Mouse (Mus musculus) stomach, embryonic 16.5 days (tissue): Measurements from ENCODE around the gene 4921517D22Rik. TPM values are rescaled to one million over a fixed set of nuclear protein-coding genes. Genes with fewer than 3 reads are reported as not detected.

ENCODE experiments used
- ATAC-seq: fragments of 200-750 bp; cut with Nextera tagmentation; 2 replicates; pipeline ENCODE4 v1.8.0; 2017; ENCODE audit warnings: moderate number of reproducible peaks, moderate TSS enrichment; ENCODE audit not compliant: insufficient read depth, low FRiP score
- H3K27ac ChIP-seq: fragments of 300-500 bp; sonication (generic); 2 replicates; pipeline ENCODE4 v1.5.1; 2014; ENCODE audit warnings: low read length
- H3K27me3 ChIP-seq: fragments of 300-500 bp; sonication (generic); 2 replicates; pipeline ENCODE4 v1.6.1; 2014; ENCODE audit warnings: low read length, control low read depth, mixed read lengths; ENCODE audit not compliant: control insufficient read depth, insufficient read depth
- H3K36me3 ChIP-seq: fragments of 300-500 bp; sonication (generic); 2 replicates; pipeline ENCODE4 v1.6.1; 2014; ENCODE audit warnings: low read length; ENCODE audit not compliant: control insufficient read depth, insufficient read depth
- H3K4me1 ChIP-seq: fragments of 300-500 bp; sonication (generic); 2 replicates; pipeline ENCODE4 v1.6.1; 2014; ENCODE audit warnings: low read length, control low read depth, mixed read lengths; ENCODE audit not compliant: control insufficient read depth, insufficient read depth
- H3K4me2 ChIP-seq: fragments of 300-500 bp; sonication (generic); 2 replicates; pipeline ENCODE4 v1.6.1; 2014; ENCODE audit warnings: low read depth, low read length, mixed read lengths
- H3K4me3 ChIP-seq: fragments of 300-500 bp; sonication (generic); replicated peaks from 2 replicates; pipeline ENCODE4 v1.5.1; 2014; ENCODE audit warnings: mild to moderate bottlenecking, low read length
- H3K9ac ChIP-seq: fragments of 300-500 bp; sonication (generic); 2 replicates; pipeline ENCODE4 v1.6.1; 2014; ENCODE audit warnings: low read length
- H3K9me3 ChIP-seq: fragments of 300-500 bp; sonication (generic); replicated peaks from 2 replicates; pipeline ENCODE4 v1.6.1; 2016; ENCODE audit warnings: low read length, control low read depth; ENCODE audit not compliant: control insufficient read depth
- WGBS: fragments of 180-500 bp; shearing (Covaris S2); extraction: QIAGEN DNeasy Blood & Tissue Kit; methylation state at CpG from one replicate; pipeline ENCODE4 v1.1.7; 2014; 5-methylcytosine and 5-hydroxymethylcytosine counted together
- polyA plus RNA-seq: library from polyadenylated mRNA; unstranded; fragments of >200 nt; fragmentation: Nextera tagmentation; extraction: Ambion mirVana; gene quantifications from 2 replicates; pipeline ENCODE4 v1.2.1, GENCODE M21; 2015

4921517D22Rik gene
- polyA plus RNA-seq, 1 experiment from 2014 or later: not detected

- no peak overlapping the region for H3K4me2 ChIP-seq
- no peaks in the 10 kb centered on the region for H3K9me3 ChIP-seq
- no peaks in the 10 kb centered on the region for H3K36me3 ChIP-seq
- WGBS: 78% methylated on average over 5 of the region's 5 CpGs
- no peak overlapping the region for H3K27ac ChIP-seq
- H3K4me3 ChIP-seq: no peak overlapping the region
- ATAC-seq: no peak
- H3K4me1 ChIP-seq: no peaks in the 10 kb centered on the region
- H3K9ac ChIP-seq: no peak overlapping the region
- H3K27me3 ChIP-seq: no peaks in the 10 kb centered on the region
Observed at GRCm38 (mm10) chr13:59657781-59658180, 36.1 kb downstream of the 4921517D22Rik start.

DNA sequence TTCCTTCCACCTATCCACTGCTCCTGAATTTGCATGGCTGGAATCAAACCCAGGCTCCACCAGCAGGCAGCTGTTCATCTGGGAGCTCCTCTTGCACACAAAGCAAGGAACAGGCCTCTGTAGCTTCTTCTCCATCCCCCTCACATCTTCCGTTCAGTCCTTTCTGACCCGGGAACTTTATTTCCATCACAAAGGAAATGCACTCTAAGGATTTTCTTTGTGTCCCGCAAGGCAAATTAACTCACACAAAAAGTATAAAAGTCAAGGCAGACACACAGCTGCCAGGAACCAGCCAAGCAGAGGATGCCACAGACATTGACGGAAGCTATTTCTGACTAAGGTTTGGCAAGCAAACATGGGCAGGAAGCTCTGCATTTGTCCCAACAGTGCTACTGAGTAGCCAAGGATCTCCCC is 36.9 kb downstream of the 4921517D22Rik start:
- WGBS: 59% methylated on average over 4 of the region's 4 CpGs
- Histone ChIP-seq H3K36me3 (no peaks in the 10 kb centered on the region), H3K4me3 (no peak overlapping the region), H3K9me3 (no peaks in the 10 kb centered on the region), H3K27me3 (no peaks in the 10 kb centered on the region), H3K9ac (no peak overlapping the region), H3K4me2 (no peak overlapping the region), H3K4me1 (no peaks in the 10 kb centered on the region), H3K27ac (no peak overlapping the region)
- ATAC-seq: no peak

DNA sequence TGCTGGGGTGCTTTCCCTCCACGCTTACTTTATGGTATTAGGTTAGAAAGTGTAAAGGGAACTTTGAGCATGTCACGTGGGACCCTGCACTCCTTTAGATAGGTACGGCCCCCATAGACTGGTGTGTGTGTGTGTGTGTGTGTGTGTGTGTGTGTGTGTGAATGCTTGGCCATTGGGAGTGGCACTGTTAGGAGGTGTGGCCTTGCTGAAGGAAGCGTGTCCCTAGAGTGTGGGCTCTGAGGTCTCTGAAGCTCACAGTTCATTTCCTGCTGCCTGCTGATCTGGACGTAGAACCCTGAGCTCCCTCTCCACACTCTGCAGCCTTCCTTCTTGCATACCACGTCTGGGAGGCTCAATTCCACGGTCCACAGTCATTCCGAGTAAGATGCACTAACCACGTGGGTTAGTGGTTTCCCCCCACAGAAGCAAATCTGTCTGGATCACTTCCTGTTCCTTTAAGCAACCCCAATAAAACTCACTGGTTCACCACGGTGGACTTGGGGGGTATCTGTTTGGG is 37.5 kb downstream of the 4921517D22Rik start:
- no peak for ATAC-seq
- no peaks in the 10 kb centered on the region for H3K9me3 ChIP-seq
- H3K27ac ChIP-seq: no peak overlapping the region
- no peak overlapping the region for H3K4me3 ChIP-seq
- no peaks in the 10 kb centered on the region for H3K36me3 ChIP-seq
- no peak overlapping the region for H3K9ac ChIP-seq
- H3K4me1 ChIP-seq: no peaks in the 10 kb centered on the region
- H3K27me3 ChIP-seq: no peaks in the 10 kb centered on the region
- 70% methylated on average over 10 of the region's 10 CpGs for WGBS
- H3K4me2 ChIP-seq: no peak overlapping the region

- Histone ChIP-seq H3K4me1 (no peaks in the 10 kb centered on the region), H3K4me3 (no peak overlapping the region), H3K4me2 (no peak overlapping the region), H3K27me3 (no peaks in the 10 kb centered on the region), H3K9ac (no peak overlapping the region), H3K36me3 (no peaks in the 10 kb centered on the region), H3K9me3 (no peaks in the 10 kb centered on the region), H3K27ac (no peak overlapping the region)
- ATAC-seq: no peak
- 92% methylated on average over 15 of the region's 15 CpGs for WGBS
Observed at GRCm38 (mm10) chr13:59655718-59656315, 38.1 kb downstream of the 4921517D22Rik start.

DNA sequence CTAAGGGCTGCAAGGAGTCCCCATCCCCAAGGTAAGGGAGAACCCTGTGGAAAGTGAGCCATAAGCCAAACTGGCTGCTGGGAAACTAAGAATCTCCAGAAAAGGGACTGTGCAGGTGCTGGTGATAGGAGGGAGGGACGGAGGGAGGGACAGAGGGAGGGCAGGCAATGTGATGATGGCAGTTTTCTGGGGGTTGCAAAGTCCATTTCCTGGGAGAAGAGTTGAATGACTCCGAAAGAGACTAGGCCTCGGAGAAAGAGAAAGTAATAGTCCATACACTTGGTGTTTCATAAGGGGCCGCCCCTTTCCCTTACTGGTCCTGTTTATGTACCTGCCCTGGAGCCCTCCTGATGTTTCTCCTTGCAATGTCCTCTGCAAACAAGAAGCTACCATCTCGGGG is 39.4 kb downstream of the 4921517D22Rik start:
- Histone ChIP-seq H3K9ac (no peak overlapping the region), H3K4me1 (no peaks in the 10 kb centered on the region), H3K27me3 (no peaks in the 10 kb centered on the region), H3K36me3 (no peaks in the 10 kb centered on the region), H3K4me3 (no peak overlapping the region), H3K4me2 (no peak overlapping the region), H3K9me3 (no peaks in the 10 kb centered on the region), H3K27ac (no peak overlapping the region)
- no peak for ATAC-seq
- 78% methylated on average over 5 of the region's 5 CpGs for WGBS

DNA sequence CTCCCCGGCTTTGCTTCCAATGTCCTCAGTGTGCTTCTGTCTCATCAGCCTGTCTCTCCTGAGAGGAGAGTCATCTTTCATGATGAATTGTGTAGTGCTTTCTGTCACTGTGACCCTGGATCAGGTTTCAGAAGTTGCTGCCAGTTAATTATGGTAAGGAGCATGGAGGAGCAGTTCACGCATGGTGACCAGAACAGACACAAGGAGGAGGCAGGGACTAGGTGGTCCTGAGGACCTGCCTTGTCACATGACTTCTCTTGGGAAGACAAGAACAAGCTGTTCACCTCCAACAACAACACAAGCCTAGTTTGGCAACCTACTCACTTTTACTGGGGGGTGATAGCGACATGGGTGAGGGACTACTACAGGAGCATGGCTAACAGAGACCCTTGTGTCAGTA is 40.8 kb downstream of the 4921517D22Rik start:
- no peak for ATAC-seq
- WGBS: 63% methylated on average over 3 of the region's 3 CpGs
- Histone ChIP-seq H3K36me3 (no peaks in the 10 kb centered on the region), H3K27ac (no peak overlapping the region), H3K9ac (no peak overlapping the region), H3K27me3 (no peaks in the 10 kb centered on the region), H3K4me1 (no peaks in the 10 kb centered on the region), H3K4me3 (no peak overlapping the region), H3K4me2 (no peak overlapping the region), H3K9me3 (no peaks in the 10 kb centered on the region)

GRCm38 (mm10) chr13:59652651-59653050 is 41.3 kb downstream of the 4921517D22Rik start:
- H3K27ac ChIP-seq: no peak overlapping the region
- no peaks in the 10 kb centered on the region for H3K27me3 ChIP-seq
- 62% methylated on average over 5 of the region's 5 CpGs for WGBS
- H3K9ac ChIP-seq: no peak overlapping the region
- H3K4me2 ChIP-seq: no peak overlapping the region
- no peaks in the 10 kb centered on the region for H3K36me3 ChIP-seq
- no peaks in the 10 kb centered on the region for H3K4me1 ChIP-seq
- ATAC-seq: no peak
- H3K4me3 ChIP-seq: no peak overlapping the region
- H3K9me3 ChIP-seq: no peaks in the 10 kb centered on the region

GRCm38 (mm10) chr13:59649781-59650180 is 44.1 kb downstream of the 4921517D22Rik start:
- ATAC-seq: 0 out of 2 replicates have a peak, but pooled peaks have one; percentile 15
- no peak overlapping the region for H3K27ac ChIP-seq
- 60% methylated on average over 5 of the region's 5 CpGs for WGBS
- no peaks in the 10 kb centered on the region for H3K27me3 ChIP-seq
- H3K9me3 ChIP-seq: no peaks in the 10 kb centered on the region
- H3K4me1 ChIP-seq: no peaks in the 10 kb centered on the region
- H3K9ac ChIP-seq: no peak overlapping the region
- no peak overlapping the region for H3K4me2 ChIP-seq
- no peaks in the 10 kb centered on the region for H3K36me3 ChIP-seq
- no peak overlapping the region for H3K4me3 ChIP-seq

- no peaks in the 10 kb centered on the region for H3K36me3 ChIP-seq
- no peak overlapping the region for H3K27ac ChIP-seq
- no peak overlapping the region for H3K4me3 ChIP-seq
- ATAC-seq: no peak
- WGBS: 81% methylated on average over 6 of the region's 6 CpGs
- no peak overlapping the region for H3K4me2 ChIP-seq
- H3K27me3 ChIP-seq: no peaks in the 10 kb centered on the region
- no peak overlapping the region for H3K9ac ChIP-seq
- H3K4me1 ChIP-seq: no peaks in the 10 kb centered on the region
- H3K9me3 ChIP-seq: no peaks in the 10 kb centered on the region
Observed at GRCm38 (mm10) chr13:59648598-59648997, 45.3 kb downstream of the 4921517D22Rik start.
